Mouse (Mus musculus): ENCODE measurements around the gene Cdc6. TPM values are rescaled to one million over a fixed set of nuclear protein-coding genes. Genes with fewer than 3 reads are reported as not detected.

Cdc6 gene
- polyA plus RNA-seq, 1 experiment from 2014 or later = 7.0 TPM

GRCm38 (mm10) chr11:98926553-98926952 is 19.0 kb downstream of the Cdc6 start:
- no peak overlapping the region for H3K4me2 ChIP-seq (replicated peaks; ENCODE audit: low read depth)
- no peak overlapping the region for H3K9ac ChIP-seq (ENCODE audit: low read length)
- no peaks in the 10 kb centered on the region for H3K9me3 ChIP-seq (ENCODE audit: control insufficient read depth, low read length)
- no peak overlapping the region for H3K4me3 ChIP-seq (ENCODE audit: low read depth, low read length)
- H3K4me1 ChIP-seq (replicated peaks; ENCODE audit: control insufficient read depth, insufficient read depth) = peaks cover 44% of the 10 kb centered on the region
- no peak for TF ChIP-seq CTCF (IDR thresholded peaks at IDR 0.05; ENCODE audit: low read depth)
- no peak for TF ChIP-seq EP300 (optimal IDR thresholded peaks at IDR 0.05)
- DNase-seq (ENCODE audit: low spot score) = no peak
- ATAC-seq (ENCODE audit: low FRiP score, low TSS enrichment) = no peak
- WGBS = 72% methylated on average over 7 of the region's 7 CpGs
- H3K36me3 ChIP-seq (ENCODE audit: control insufficient read depth, insufficient read depth, low read length) = no peaks in the 10 kb centered on the region
- peak overlapping the region; percentile 88 for H3K27ac ChIP-seq (replicated peaks)
- no peaks in the 10 kb centered on the region for H3K27me3 ChIP-seq (ENCODE audit: control insufficient read depth, insufficient read depth, low read length)

- Histone ChIP-seq H3K27ac (replicated peaks) (peak within 1 kb of the TSS; percentile 88), H3K9me3 (ENCODE audit: control insufficient read depth, low read length) (no peaks in the 10 kb centered on the region), H3K4me2 (replicated peaks; ENCODE audit: low read depth) (peak within 1 kb of the TSS; percentile 89), H3K27me3 (ENCODE audit: control insufficient read depth, insufficient read depth, low read length) (no peaks in the 10 kb centered on the region), H3K4me3 (ENCODE audit: low read depth, low read length) (peak within 1 kb of the TSS; percentile 61), H3K36me3 (ENCODE audit: control insufficient read depth, insufficient read depth, low read length) (no peaks in the 10 kb centered on the region), H3K4me1 (replicated peaks; ENCODE audit: control insufficient read depth, insufficient read depth) (peaks cover 54% of the 10 kb centered on the region), H3K9ac (ENCODE audit: low read length) (peak within 1 kb of the TSS; percentile 70)
- ATAC-seq (ENCODE audit: low FRiP score, low TSS enrichment) = 0 out of 2 replicates have a peak, but pooled peaks have one; percentile 16
- peak; percentile 67 for DNase-seq (ENCODE audit: low spot score)
- 13% methylated on average over 20 of the region's 21 CpGs for WGBS
- no peak for TF ChIP-seq CTCF (IDR thresholded peaks at IDR 0.05; ENCODE audit: low read depth)
- no peak for TF ChIP-seq EP300 (optimal IDR thresholded peaks at IDR 0.05)
Observed at GRCm38 (mm10) chr11:98927438-98928076, 20.0 kb downstream of the Cdc6 start, which contains the start of gene Rara. TSS of gene Rara (plus strand) at chr11:98927818.

GRCm38 (mm10) chr11:98928186-98928893 is 20.7 kb downstream of the Cdc6 start:
- 12% methylated on average over 12 of the region's 12 CpGs for WGBS
- peak overlapping the region; percentile 45 for H3K27ac ChIP-seq (replicated peaks)
- ATAC-seq (ENCODE audit: low FRiP score, low TSS enrichment) = no peak

GRCm38 (mm10) chr11:98929503-98929902 is 21.9 kb downstream of the Cdc6 start:
- Histone ChIP-seq H3K27ac (replicated peaks) (peak overlapping the region; percentile 61), H3K27me3 (ENCODE audit: control insufficient read depth, insufficient read depth, low read length) (no peaks in the 10 kb centered on the region), H3K9ac (ENCODE audit: low read length) (peak overlapping the region; percentile 35; the same call in 1 of the 2 replicates), H3K4me2 (replicated peaks; ENCODE audit: low read depth) (peak overlapping the region; percentile 29), H3K4me3 (ENCODE audit: low read depth, low read length) (no peak overlapping the region), H3K36me3 (ENCODE audit: control insufficient read depth, insufficient read depth, low read length) (no peaks in the 10 kb centered on the region), H3K9me3 (ENCODE audit: control insufficient read depth, low read length) (no peaks in the 10 kb centered on the region), H3K4me1 (replicated peaks; ENCODE audit: control insufficient read depth, insufficient read depth) (peaks cover 62% of the 10 kb centered on the region)
- DNase-seq (ENCODE audit: low spot score) (peak; percentile 24), ATAC-seq (ENCODE audit: low FRiP score, low TSS enrichment) (no peak)
- WGBS = 10% methylated on average over 9 of the region's 9 CpGs
- TF ChIP-seq CTCF (IDR thresholded peaks at IDR 0.05; ENCODE audit: low read depth) (no peak), EP300 (optimal IDR thresholded peaks at IDR 0.05) (no peak)

More at GRCm38 (mm10) chr11:98928186-98928893, 20.7 kb downstream of the Cdc6 start:
- Histone ChIP-seq H3K4me3 (ENCODE audit: low read depth, low read length) (peak overlapping the region; percentile 61), H3K27me3 (ENCODE audit: control insufficient read depth, insufficient read depth, low read length) (no peaks in the 10 kb centered on the region), H3K9me3 (ENCODE audit: control insufficient read depth, low read length) (no peaks in the 10 kb centered on the region), H3K4me2 (replicated peaks; ENCODE audit: low read depth) (peak overlapping the region; percentile 89), H3K4me1 (replicated peaks; ENCODE audit: control insufficient read depth, insufficient read depth) (peaks cover 59% of the 10 kb centered on the region), H3K9ac (ENCODE audit: low read length) (peak overlapping the region; percentile 70), H3K36me3 (ENCODE audit: control insufficient read depth, insufficient read depth, low read length) (no peaks in the 10 kb centered on the region)
- peak; percentile 31 for DNase-seq (ENCODE audit: low spot score)
- TF ChIP-seq CTCF (IDR thresholded peaks at IDR 0.05; ENCODE audit: low read depth) (no peak), EP300 (optimal IDR thresholded peaks at IDR 0.05) (no peak)

- ATAC-seq (ENCODE audit: low FRiP score, low TSS enrichment) (no peak), DNase-seq (ENCODE audit: low spot score) (peak; percentile 55)
- H3K27ac ChIP-seq (replicated peaks) = peak overlapping the region; percentile 61
- no peaks in the 10 kb centered on the region for H3K9me3 ChIP-seq (ENCODE audit: control insufficient read depth, low read length)
- WGBS = 21% methylated on average over 7 of the region's 7 CpGs
- H3K4me1 ChIP-seq (replicated peaks; ENCODE audit: control insufficient read depth, insufficient read depth) = peaks cover 62% of the 10 kb centered on the region
- H3K4me2 ChIP-seq (replicated peaks; ENCODE audit: low read depth) = peak overlapping the region; percentile 29
- H3K9ac ChIP-seq (ENCODE audit: low read length) = no peak overlapping the region
- no peaks in the 10 kb centered on the region for H3K27me3 ChIP-seq (ENCODE audit: control insufficient read depth, insufficient read depth, low read length)
- TF ChIP-seq CTCF (IDR thresholded peaks at IDR 0.05; ENCODE audit: low read depth) = no peak
- no peak for TF ChIP-seq EP300 (optimal IDR thresholded peaks at IDR 0.05)
- no peak overlapping the region for H3K4me3 ChIP-seq (ENCODE audit: low read depth, low read length)
- no peaks in the 10 kb centered on the region for H3K36me3 ChIP-seq (ENCODE audit: control insufficient read depth, insufficient read depth, low read length)
Observed at GRCm38 (mm10) chr11:98930127-98930601, 22.6 kb downstream of the Cdc6 start.
